Mouse (Mus musculus) heart, adult 9 months (tissue): ENCODE results near the gene B4galt1.
A peak's percentile ranks its signal among the peaks of the same experiment; 100 is the strongest.

Experiments used
- DNase-seq, 2 experiments: peaks; one replicate each; pipeline ENCODE4 v3.0.0; 2022; ENCODE audit warnings: low spot score in 2 of 2

Gene B4galt1

GRCm38 (mm10) chr4:40870206-40870605 is 16.4 kb upstream of the B4galt1 start:
- no peak for DNase-seq

- peak; percentile 86 to 92 for DNase-seq
Observed at GRCm38 (mm10) chr4:40868554-40869232, 14.9 kb upstream of the B4galt1 start.

- no peak for DNase-seq
Observed at GRCm38 (mm10) chr4:40864361-40864760, 10.6 kb upstream of the B4galt1 start.

- DNase-seq, result no peak
Observed at GRCm38 (mm10) chr4:40863340-40863739, 9.5 kb upstream of the B4galt1 start.

- DNase-seq, result no peak
Observed at GRCm38 (mm10) chr4:40861131-40861530, 7.3 kb upstream of the B4galt1 start.

- DNase-seq, result no peak
Observed at GRCm38 (mm10) chr4:40857824-40858346, 4.1 kb upstream of the B4galt1 start.

- DNase-seq, result no peak
Observed at GRCm38 (mm10) chr4:40856571-40856970, 2.8 kb upstream of the B4galt1 start.

GRCm38 (mm10) chr4:40854387-40854933 is 655 bp upstream of the B4galt1 start:
- no peak for DNase-seq

GRCm38 (mm10) chr4:40852861-40853564 is 792 bp downstream of the B4galt1 start:
- DNase-seq, result peak in 1 of 2 experiments; percentile 30

- DNase-seq, result peak; percentile 80 to 81
Observed at GRCm38 (mm10) chr4:40852249-40852781, 1.5 kb downstream of the B4galt1 start.

- DNase-seq, result peak in 1 of 2 experiments; percentile 32
Observed at GRCm38 (mm10) chr4:40851763-40852248, 2.0 kb downstream of the B4galt1 start.

- peak in 1 of 2 experiments; percentile 26 for DNase-seq
Observed at GRCm38 (mm10) chr4:40851031-40851762, 2.6 kb downstream of the B4galt1 start.

- peak in 1 of 2 experiments; percentile 60 for DNase-seq
Observed at GRCm38 (mm10) chr4:40850582-40850981, 3.2 kb downstream of the B4galt1 start.

- DNase-seq, result peak in 1 of 2 experiments; percentile 4
Observed at GRCm38 (mm10) chr4:40849518-40849917, 4.3 kb downstream of the B4galt1 start.

GRCm38 (mm10) chr4:40848246-40848645 is 5.6 kb downstream of the B4galt1 start:
- peak in 1 of 2 experiments; percentile 0 for DNase-seq

- peak; percentile 35 to 36 for DNase-seq
Observed at GRCm38 (mm10) chr4:40847160-40847559, 6.6 kb downstream of the B4galt1 start.

- DNase-seq, result peak; percentile 33 to 40
Observed at GRCm38 (mm10) chr4:40846143-40846931, 7.5 kb downstream of the B4galt1 start.

- peak; percentile 92 to 93 for DNase-seq
Observed at GRCm38 (mm10) chr4:40844811-40845751, 8.7 kb downstream of the B4galt1 start.

GRCm38 (mm10) chr4:40844251-40844721 is 9.5 kb downstream of the B4galt1 start:
- peak; percentile 61 to 73 for DNase-seq
